Mouse (Mus musculus) olfactory bulb, adult 2 months (tissue): ENCODE results near the gene Hdac4. TPM values are rescaled to one million over a fixed set of nuclear protein-coding genes. Genes with fewer than 3 reads are reported as not detected.

ENCODE experiments used
- H3K27ac ChIP-seq: fragments of 200-500 bp; 2 replicates; pipeline ENCODE4 v1.5.1; 2012; ENCODE audit warnings: low read depth, low read length; ENCODE audit not compliant: insufficient read depth
- H3K4me1 ChIP-seq: fragments of 200-500 bp; 2 replicates; pipeline ENCODE4 v1.6.1; 2012; ENCODE audit warnings: low read length; ENCODE audit not compliant: control insufficient read depth, insufficient read depth
- H3K4me3 ChIP-seq: fragments of 200-500 bp; 2 replicates; pipeline ENCODE4 v1.5.1; 2012; ENCODE audit warnings: mild to moderate bottlenecking, low read depth, low read length, moderate library complexity; ENCODE audit not compliant: insufficient read depth
- CTCF ChIP-seq: fragments of 200-500 bp; IDR thresholded peaks from 2 replicates; pipeline ENCODE4 v1.5.1; 2012; ENCODE audit warnings: low read depth, mild to moderate bottlenecking, low read length, moderate library complexity; ENCODE audit not compliant: insufficient read depth
- POLR2A ChIP-seq: fragments of 200-500 bp; IDR thresholded peaks from 2 replicates; pipeline ENCODE4 v1.6.1; 2012; ENCODE audit warnings: mild to moderate bottlenecking, low read depth, low read length, moderate library complexity; ENCODE audit not compliant: insufficient read depth
- WGBS: fragments of 180-500 bp; shearing (Covaris S2); methylation state at CpG from one replicate; pipeline ENCODE4 v1.1.7; 2018; 5-methylcytosine and 5-hydroxymethylcytosine counted together
- polyA plus RNA-seq: library from polyadenylated mRNA; stranded (reverse); fragments of >200 nt; gene quantifications from 2 replicates; pipeline ENCODE4 v1.2.4, GENCODE M21; 2012; ENCODE audit warnings: low replicate concordance; ENCODE audit not compliant: missing spikeins, insufficient read depth, insufficient read length

The Hdac4 gene
- polyA plus RNA-seq, 1 experiment, result not detected

GRCm38 (mm10) chr1:91913850-91914249 lies 281.6 kb downstream of the Hdac4 start:
- 57% methylated on average over 6 of the region's 6 CpGs for WGBS
- TF ChIP-seq CTCF, result peak; percentile 81
- no peak for TF ChIP-seq POLR2A

GRCm38 (mm10) chr1:91912227-91913119 lies 283.0 kb downstream of the Hdac4 start:
- TF ChIP-seq CTCF (no peak), POLR2A (no peak)
- Histone ChIP-seq H3K27ac (no peak overlapping the region), H3K4me1 (peaks cover 36% of the 10 kb centered on the region), H3K4me3 (no peak overlapping the region)
- 60% methylated on average over 10 of the region's 10 CpGs for WGBS

More at GRCm38 (mm10) chr1:91913850-91914249, 281.6 kb downstream of the Hdac4 start:
- H3K4me1 ChIP-seq, result peaks cover 44% of the 10 kb centered on the region
- no peak overlapping the region for H3K4me3 ChIP-seq
- no peak overlapping the region for H3K27ac ChIP-seq

GRCm38 (mm10) chr1:91905268-91905667 lies 290.2 kb downstream of the Hdac4 start:
- Histone ChIP-seq H3K4me3 (no peak overlapping the region), H3K4me1 (peaks cover 14% of the 10 kb centered on the region; the same call in 1 of the 2 replicates), H3K27ac (no peak overlapping the region)
- 63% methylated on average over 6 of the region's 6 CpGs for WGBS
- TF ChIP-seq POLR2A, result no peak
- TF ChIP-seq CTCF, result no peak

GRCm38 (mm10) chr1:91903241-91903981 lies 292.1 kb downstream of the Hdac4 start:
- Histone ChIP-seq H3K27ac (no peak overlapping the region), H3K4me1 (peaks cover 14% of the 10 kb centered on the region; the same call in 1 of the 2 replicates), H3K4me3 (no peak overlapping the region)
- WGBS, result 64% methylated on average over 8 of the region's 8 CpGs
- TF ChIP-seq CTCF (no peak), POLR2A (no peak)

- 0 out of 2 replicates have a peak, but pooled peaks cover 3% of the 10 kb centered on the region for H3K4me1 ChIP-seq
- TF ChIP-seq POLR2A (no peak), CTCF (no peak)
- H3K4me3 ChIP-seq, result no peak overlapping the region
- H3K27ac ChIP-seq, result no peak overlapping the region
- 92% methylated on average over 2 of the region's 2 CpGs for WGBS
Observed at GRCm38 (mm10) chr1:91897078-91897477, 298.4 kb downstream of the Hdac4 start.

- 97% methylated on average over 5 of the region's 5 CpGs for WGBS
- Histone ChIP-seq H3K4me1 (0 out of 2 replicates have a peak, but pooled peaks cover 3% of the 10 kb centered on the region), H3K4me3 (no peak overlapping the region), H3K27ac (no peak overlapping the region)
- TF ChIP-seq CTCF, result no peak
- no peak for TF ChIP-seq POLR2A
Observed at GRCm38 (mm10) chr1:91894286-91894685, 301.2 kb downstream of the Hdac4 start.

GRCm38 (mm10) chr1:91893598-91893997 lies 301.9 kb downstream of the Hdac4 start:
- Histone ChIP-seq H3K4me3 (no peak overlapping the region), H3K27ac (no peak overlapping the region), H3K4me1 (0 out of 2 replicates have a peak, but pooled peaks cover 3% of the 10 kb centered on the region)
- WGBS, result 96% methylated on average over 11 of the region's 11 CpGs
- TF ChIP-seq POLR2A, result no peak
- no peak for TF ChIP-seq CTCF

- TF ChIP-seq CTCF (no peak), POLR2A (no peak)
- WGBS, result 55% methylated on average over 5 of the region's 5 CpGs
Observed at GRCm38 (mm10) chr1:91883115-91883514, 312.4 kb downstream of the Hdac4 start.

More at GRCm38 (mm10) chr1:91883115-91883514, 312.4 kb downstream of the Hdac4 start:
- H3K4me1 ChIP-seq, result peaks cover 14% of the 10 kb centered on the region
- H3K27ac ChIP-seq, result no peak overlapping the region
- no peak overlapping the region for H3K4me3 ChIP-seq
